Mouse (Mus musculus): ENCODE measurements around the gene Ccl3.

DNA sequence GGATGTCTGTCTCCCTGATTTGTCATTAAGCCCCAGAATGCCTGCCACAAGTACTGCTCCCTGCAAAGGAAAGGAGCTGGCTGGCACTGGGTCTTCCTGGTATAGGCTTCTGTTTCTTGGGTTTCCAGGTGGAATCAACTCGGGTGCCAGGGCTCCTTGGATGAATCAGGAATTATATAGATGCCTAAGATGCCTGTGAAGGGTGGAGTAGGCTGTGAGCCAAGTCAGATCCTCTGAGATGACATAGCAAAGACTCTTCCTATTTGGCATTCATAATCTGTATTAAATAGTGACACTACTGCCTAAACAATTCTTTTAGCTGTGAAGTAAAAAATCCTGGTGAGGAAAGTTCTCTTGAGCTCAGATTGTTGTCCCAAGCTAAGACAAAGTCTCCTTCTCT lies 42.8 kb downstream of the Ccl3 start:
- TF ChIP-seq POLR2A (IDR thresholded peaks at IDR 0.05; ENCODE audit: low read depth, low read length) (no peak), CTCF (conservative IDR thresholded peaks at IDR 0.05; ENCODE audit: insufficient read depth, insufficient read length, low read depth, low read length) (no peak)

Measured in kidney, adult 2 months (tissue).